Mouse (Mus musculus) MEL (cell line): ENCODE measurements around the gene Myo18b. TPM values are rescaled to one million over a fixed set of nuclear protein-coding genes. Genes with fewer than 3 reads are reported as not detected.

Source experiments
- DNase-seq: peaks from one replicate; pipeline ENCODE4 v3.0.0; 2011; ENCODE audit warnings: low read depth, low spot score
- H3K27ac ChIP-seq: 2 replicates; pipeline ENCODE4 v1.5.1; 2012; ENCODE audit warnings: low read depth, mild to moderate bottlenecking, control low read depth, low read length, moderate library complexity; ENCODE audit not compliant: control insufficient read depth
- H3K27me3 ChIP-seq, 2 experiments: fragments of 150-350 bp in 1 of 2; sonication (generic) in 1 of 2; 2 replicates each; pipeline ENCODE4 v1.6.1; 2012; ENCODE audit warnings: low read length in 2 of 2, mild to moderate bottlenecking in 2 of 2, improper control_type of control experiment in 1 of 2, moderate library complexity in 1 of 2; ENCODE audit not compliant: insufficient read depth in 2 of 2, control insufficient read depth in 1 of 2
- H3K36me3 ChIP-seq, 2 experiments: 2 replicates each; pipeline ENCODE4 v1.6.1; 2012 to 2014; ENCODE audit warnings: low read length in 2 of 2, improper control_type of control experiment in 1 of 2, inconsistent platforms in 1 of 2, mild to moderate bottlenecking in 1 of 2; ENCODE audit not compliant: insufficient read depth in 2 of 2, control insufficient read depth in 1 of 2
- H3K4me1 ChIP-seq, 2 experiments: fragments of 150-350 bp in 1 of 2; sonication (generic) in 1 of 2; 2 replicates each; pipeline ENCODE4 v1.6.1; 2012; ENCODE audit warnings: low read length in 2 of 2, improper control_type of control experiment in 1 of 2, mild to moderate bottlenecking in 1 of 2; ENCODE audit not compliant: insufficient read depth in 2 of 2, control insufficient read depth in 1 of 2
- H3K4me3 ChIP-seq, 2 experiments: fragments of 150-350 bp in 1 of 2; sonication (generic) in 1 of 2; 2 replicates each; pipeline ENCODE4 v1.5.1; 2012; ENCODE audit warnings: low read depth in 2 of 2, low read length in 2 of 2, mild to moderate bottlenecking in 2 of 2, moderate library complexity in 2 of 2, control low read depth in 1 of 2, improper control_type of control experiment in 1 of 2; ENCODE audit not compliant: control insufficient read depth in 1 of 2, insufficient read depth in 1 of 2
- H3K79me2 ChIP-seq: 2 replicates; pipeline ENCODE4 v1.6.1; 2012; ENCODE audit warnings: mild to moderate bottlenecking, low read length, moderate library complexity; ENCODE audit not compliant: control insufficient read depth, poor library complexity, insufficient read depth
- H3K9ac ChIP-seq: 2 replicates; pipeline ENCODE4 v1.6.1; 2012; ENCODE audit warnings: low read depth, mild to moderate bottlenecking, control low read depth, low read length, moderate library complexity; ENCODE audit not compliant: control insufficient read depth, poor library complexity, severe bottlenecking
- H3K9me3 ChIP-seq: fragments of 150-350 bp; sonication (generic); replicated peaks from 2 replicates; pipeline ENCODE4 v1.6.1; 2012; ENCODE audit warnings: mild to moderate bottlenecking, low read length, improper control_type of control experiment, moderate library complexity; ENCODE audit not compliant: insufficient read depth
- CHD2 ChIP-seq: IDR thresholded peaks from 2 replicates; pipeline ENCODE4 v1.6.1; 2011; ENCODE audit warnings: low read length, improper control_type of control experiment
- E2F4 ChIP-seq: IDR thresholded peaks from 2 replicates; pipeline ENCODE4 v1.6.1; 2011; ENCODE audit warnings: low read depth, low read length, improper control_type of control experiment, borderline replicate concordance
- JUND ChIP-seq: IDR thresholded peaks from 2 replicates; pipeline ENCODE4 v1.6.1; 2011; ENCODE audit warnings: low read depth, mild to moderate bottlenecking, improper control_type of control experiment, low read length
- MAFK ChIP-seq: IDR thresholded peaks from 2 replicates; pipeline ENCODE4 v1.6.1; 2011; ENCODE audit warnings: low read depth, mild to moderate bottlenecking, low read length, improper control_type of control experiment, borderline replicate concordance
- MYB ChIP-seq: IDR thresholded peaks from 2 replicates; pipeline ENCODE4 v1.6.1; 2011; ENCODE audit warnings: mild to moderate bottlenecking, low read depth, low read length, improper control_type of control experiment
- NRF1 ChIP-seq: IDR thresholded peaks from 2 replicates; pipeline ENCODE4 v1.6.1; 2014; ENCODE audit warnings: low read depth, mild to moderate bottlenecking, inconsistent platforms, low read length, improper control_type of control experiment, moderate library complexity; ENCODE audit not compliant: poor library complexity, insufficient read depth, severe bottlenecking
- POLR2AphosphoS2 ChIP-seq: IDR thresholded peaks from 2 replicates; pipeline ENCODE4 v1.6.1; 2011; ENCODE audit warnings: low read length, improper control_type of control experiment
- POLR2AphosphoS5 ChIP-seq: IDR thresholded peaks from 2 replicates; pipeline ENCODE4 v1.6.1; 2012; ENCODE audit warnings: low read depth, borderline replicate concordance, mild to moderate bottlenecking, inconsistent platforms, low read length, moderate library complexity, mixed read lengths
- SMC3 ChIP-seq: IDR thresholded peaks from 2 replicates; pipeline ENCODE4 v1.6.1; 2011; ENCODE audit warnings: low read depth, low read length, improper control_type of control experiment
- TAL1 ChIP-seq: IDR thresholded peaks from 2 replicates; pipeline ENCODE4 v1.6.1; 2012; ENCODE audit warnings: mild to moderate bottlenecking, inconsistent platforms, low read length, moderate library complexity, mixed read lengths
- TCF12 ChIP-seq: IDR thresholded peaks from 2 replicates; pipeline ENCODE4 v1.6.1; 2014; ENCODE audit warnings: low read depth, mild to moderate bottlenecking, inconsistent platforms, low read length, improper control_type of control experiment, moderate library complexity
- UBTF ChIP-seq: IDR thresholded peaks from 2 replicates; pipeline ENCODE4 v1.6.1; 2012; ENCODE audit warnings: low read depth, mild to moderate bottlenecking, inconsistent platforms, low read length, improper control_type of control experiment, moderate library complexity, borderline replicate concordance; ENCODE audit not compliant: insufficient read depth
- USF1 ChIP-seq: IDR thresholded peaks from 2 replicates; pipeline ENCODE4 v1.6.1; 2014; ENCODE audit warnings: low read depth, mild to moderate bottlenecking, inconsistent platforms, low read length, improper control_type of control experiment, moderate library complexity
- USF2 ChIP-seq, 2 experiments: IDR thresholded peaks; 2 replicates each; pipeline ENCODE4 v1.6.1; 2011 to 2012; ENCODE audit warnings: improper control_type of control experiment in 2 of 2, low read length in 2 of 2, borderline replicate concordance in 1 of 2, inconsistent platforms in 1 of 2, low read depth in 1 of 2, mild to moderate bottlenecking in 1 of 2; ENCODE audit not compliant: insufficient read depth in 1 of 2
- ZMIZ1 ChIP-seq: IDR thresholded peaks from 2 replicates; pipeline ENCODE4 v1.6.1; 2012; ENCODE audit warnings: low read depth, mild to moderate bottlenecking, inconsistent platforms, low read length, improper control_type of control experiment, moderate library complexity
- polyA plus RNA-seq, 2 experiments: library from polyadenylated mRNA; stranded (reverse) in 1 of 2; unstranded in 1 of 2; fragments of >175 nt in 1 of 2; fragments of >200 nt in 1 of 2; gene quantifications; 2 replicates each; pipeline versions ENCODE4 v1.2.1 to v1.2.4; 2012; ENCODE audit warnings: low replicate concordance in 2 of 2, low read depth in 1 of 2; ENCODE audit not compliant: insufficient read length in 2 of 2, insufficient read depth in 1 of 2, missing spikeins in 1 of 2
- total RNA-seq: library from RNA; depleted of rRNA; stranded (reverse); fragments of 300-350 nt; gene quantifications from 2 replicates; pipeline ENCODE4 v1.2.3, GENCODE M21; 2012

Myo18b gene
- total and polyA plus RNA-seq, 3 experiments = not detected

DNA sequence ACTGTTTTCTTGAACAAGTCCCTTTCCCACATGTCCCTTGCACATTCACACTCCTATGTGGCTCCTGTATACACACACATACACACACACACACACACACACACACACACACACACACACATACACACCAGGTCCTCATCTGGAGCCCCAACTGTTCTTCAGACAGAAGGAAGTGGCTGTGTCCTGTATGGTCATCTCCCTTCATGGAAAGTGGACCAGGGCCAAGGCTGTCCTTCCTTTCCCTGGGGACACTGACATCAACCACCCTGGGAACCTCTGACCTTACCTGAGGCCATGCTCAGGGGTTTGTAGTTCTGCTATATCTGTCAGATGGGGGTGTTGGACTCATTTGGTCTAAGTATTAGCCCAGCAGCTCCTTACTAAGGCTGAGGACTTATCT lies 3.8 kb downstream of the Myo18b start:
- H3K79me2 ChIP-seq = no peaks in the 10 kb centered on the region
- no peak for DNase-seq
- H3K9ac ChIP-seq = no peak overlapping the region
- no peaks in the 10 kb centered on the region for H3K4me1 ChIP-seq
- no peak overlapping the region for H3K4me3 ChIP-seq
- no peaks in the 10 kb centered on the region for H3K27me3 ChIP-seq
- H3K9me3 ChIP-seq = no peaks in the 10 kb centered on the region
- H3K27ac ChIP-seq = no peak overlapping the region
- H3K36me3 ChIP-seq = no peaks in the 10 kb centered on the region
- TF ChIP-seq TAL1 (no peak), TCF12 (no peak), NRF1 (no peak), MAFK (no peak), POLR2AphosphoS5 (no peak), USF1 (no peak)

DNA sequence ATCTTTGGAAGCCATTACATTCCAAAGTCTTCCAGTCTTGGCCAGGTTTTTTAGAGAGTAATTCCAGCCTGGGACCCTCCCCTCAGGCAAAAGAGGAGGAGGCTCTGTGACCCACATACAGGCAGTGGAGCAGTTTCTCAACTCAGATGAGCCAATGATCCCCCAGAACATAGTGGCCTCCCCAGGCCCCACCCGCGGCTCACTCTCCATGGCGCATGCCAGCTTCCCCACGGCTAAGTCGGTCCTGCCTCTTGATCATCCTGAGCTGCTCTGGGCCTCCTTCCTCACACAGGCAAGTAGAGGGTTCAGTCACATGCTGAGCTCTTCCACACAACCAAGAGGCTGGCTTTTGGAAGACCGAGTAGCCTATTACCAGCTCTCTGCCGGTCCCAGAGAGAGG lies 7.5 kb downstream of the Myo18b start:
- no peaks in the 10 kb centered on the region for H3K9me3 ChIP-seq
- H3K4me1 ChIP-seq = no peaks in the 10 kb centered on the region
- DNase-seq = no peak
- no peak overlapping the region for H3K9ac ChIP-seq
- H3K27me3 ChIP-seq = no peaks in the 10 kb centered on the region
- H3K79me2 ChIP-seq = no peaks in the 10 kb centered on the region
- no peak overlapping the region for H3K27ac ChIP-seq
- H3K4me3 ChIP-seq = no peak overlapping the region
- TF ChIP-seq SMC3 (no peak), NRF1 (no peak), UBTF (no peak), JUND (no peak), MYB (no peak), ZMIZ1 (no peak), E2F4 (no peak), CHD2 (no peak), TCF12 (no peak), USF2 (IDR thresholded peaks at IDR 0.05; ENCODE audit: borderline replicate concordance in 1 of 2, insufficient read depth in 1 of 2, low read depth in 1 of 2, low read length in 2 of 2) (no peak), POLR2AphosphoS2 (no peak)
- no peaks in the 10 kb centered on the region for H3K36me3 ChIP-seq
